Mouse (Mus musculus) forebrain, embryonic 16.5 days (tissue): ENCODE results near the gene Olfr819. TPM values are rescaled to one million over a fixed set of nuclear protein-coding genes. Genes with fewer than 3 reads are reported as not detected.

Experiments used
- ATAC-seq: fragments of 200-750 bp; cut with Nextera tagmentation; 2 replicates; pipeline ENCODE4 v1.8.0; 2017; ENCODE audit warnings: mild to moderate bottlenecking, moderate library complexity
- H3K27ac ChIP-seq: fragments of 300-500 bp; sonication (generic); 2 replicates; pipeline ENCODE4 v1.5.1; 2014; ENCODE audit warnings: low read length, control low read depth
- H3K27me3 ChIP-seq: fragments of 300-500 bp; sonication (generic); replicated peaks from 2 replicates; pipeline ENCODE4 v1.6.1; 2014; ENCODE audit warnings: low read length; ENCODE audit not compliant: control insufficient read depth, insufficient read depth
- H3K36me3 ChIP-seq: fragments of 300-500 bp; sonication (generic); 2 replicates; pipeline ENCODE4 v1.6.1; 2014; ENCODE audit not compliant: control insufficient read depth, insufficient read depth
- H3K4me1 ChIP-seq: fragments of 300-500 bp; sonication (generic); replicated peaks from 2 replicates; pipeline ENCODE4 v1.6.1; 2014; ENCODE audit warnings: low read length; ENCODE audit not compliant: control insufficient read depth, insufficient read depth
- H3K4me2 ChIP-seq: fragments of 300-500 bp; sonication (generic); 2 replicates; pipeline ENCODE4 v1.6.1; 2014; ENCODE audit warnings: mild to moderate bottlenecking, low read length, control low read depth
- H3K4me3 ChIP-seq: fragments of 300-500 bp; sonication (generic); replicated peaks from 2 replicates; pipeline ENCODE4 v1.5.1; 2014; ENCODE audit warnings: mild to moderate bottlenecking, low read length, control low read depth
- H3K9ac ChIP-seq: fragments of 300-500 bp; sonication (generic); replicated peaks from 2 replicates; pipeline ENCODE4 v1.6.1; 2014; ENCODE audit warnings: low read depth, low read length, control low read depth
- H3K9me3 ChIP-seq: fragments of 300-500 bp; sonication (generic); 2 replicates; pipeline ENCODE4 v1.6.1; 2016; ENCODE audit warnings: low read length; ENCODE audit not compliant: control insufficient read depth
- WGBS: fragments of 180-500 bp; shearing (Covaris S2); extraction: QIAGEN DNeasy Blood & Tissue Kit; methylation state at CpG from one replicate; pipeline ENCODE4 v1.1.7; 2014; 5-methylcytosine and 5-hydroxymethylcytosine counted together
- polyA plus RNA-seq: library from polyadenylated mRNA; unstranded; fragments of >200 nt; fragmentation: Nextera tagmentation; extraction: Ambion mirVana; gene quantifications from 2 replicates; pipeline ENCODE4 v1.2.1, GENCODE M21; 2015

The Olfr819 gene
- polyA plus RNA-seq, 1 experiment from 2014 or later = not detected

GRCm38 (mm10) chr10:129915497-129915896 is 51.6 kb downstream of the Olfr819 start, which contains the start of gene Olfr816:
TSS of gene Olfr816 (minus strand) at chr10:129915597.
- no peak within 1 kb of the TSS for H3K9ac ChIP-seq

More at GRCm38 (mm10) chr10:129915497-129915896, 51.6 kb downstream of the Olfr819 start, which contains the start of gene Olfr816:
- WGBS = 61% methylated on average over 1 of the region's 1 CpGs
- Histone ChIP-seq H3K4me1 (no peaks in the 10 kb centered on the region), H3K9me3 (no peaks in the 10 kb centered on the region), H3K4me2 (no peak within 1 kb of the TSS), H3K27me3 (no peaks in the 10 kb centered on the region), H3K4me3 (no peak within 1 kb of the TSS), H3K36me3 (no peaks in the 10 kb centered on the region), H3K27ac (no peak within 1 kb of the TSS)
- ATAC-seq = no peak

Other genes starting within 250 kb of the Olfr819 start
- not detected in 2 replicates for gene Olfr805, start 237.9 kb downstream of the Olfr819 start, polyA plus RNA-seq
- gene Olfr806, start 225.3 kb downstream of the Olfr819 start, polyA plus RNA-seq = not detected in 2 replicates
- gene Olfr807, start 209.5 kb downstream of the Olfr819 start, polyA plus RNA-seq = not detected in 2 replicates
- gene Olfr808, start 201.8 kb downstream of the Olfr819 start, polyA plus RNA-seq = not detected in 2 replicates
- gene Olfr809, start 192.6 kb downstream of the Olfr819 start, polyA plus RNA-seq = not detected in 2 replicates
- not detected in 2 replicates for gene Olfr810, start 172.3 kb downstream of the Olfr819 start, polyA plus RNA-seq
- gene Olfr811, start 162.9 kb downstream of the Olfr819 start, polyA plus RNA-seq = not detected in 2 replicates
- not detected in 2 replicates for gene Olfr812, start 121.2 kb downstream of the Olfr819 start, polyA plus RNA-seq
- gene Olfr813, start 111.9 kb downstream of the Olfr819 start, polyA plus RNA-seq = not detected in 2 replicates
- not detected in 2 replicates for gene Olfr814, start 87.4 kb downstream of the Olfr819 start, polyA plus RNA-seq
- gene Olfr815, start 61.4 kb downstream of the Olfr819 start, polyA plus RNA-seq = not detected in 2 replicates
- gene Olfr816, start 51.7 kb downstream of the Olfr819 start, polyA plus RNA-seq = not detected in 2 replicates
- not detected in 2 replicates for gene Olfr818, start 18.2 kb downstream of the Olfr819 start, polyA plus RNA-seq
- not detected in 2 replicates for gene Olfr247, start 8.9 kb upstream of the Olfr819 start, polyA plus RNA-seq
- not detected in 2 replicates for gene Gm10310, start 17.8 kb upstream of the Olfr819 start, polyA plus RNA-seq
- gene Olfr820, start 45.4 kb upstream of the Olfr819 start, polyA plus RNA-seq = not detected in 2 replicates
- not detected in 2 replicates for gene Olfr821, start 63.1 kb upstream of the Olfr819 start, polyA plus RNA-seq
- not detected in 2 replicates for gene Olfr822, start 103.9 kb upstream of the Olfr819 start, polyA plus RNA-seq
- not detected in 2 replicates for gene Olfr823, start 148.1 kb upstream of the Olfr819 start, polyA plus RNA-seq
- not detected in 2 replicates for gene Olfr824, start 162.7 kb upstream of the Olfr819 start, polyA plus RNA-seq
- not detected in 2 replicates for gene Olfr825, start 199.5 kb upstream of the Olfr819 start, polyA plus RNA-seq
- gene Olfr826, start 216.9 kb upstream of the Olfr819 start, polyA plus RNA-seq = not detected in 2 replicates
- not detected in 2 replicates for gene Olfr827, start 247.1 kb upstream of the Olfr819 start, polyA plus RNA-seq